ENCODE assay signal across 10 mouse cellular contexts in genomic region chr13:48807481-48808031, GRCm38 (mm10).
DNase-seq lines count a peak whose midpoint lies in the region; ATAC-seq lines count a peak whose summit lies in the region.
"Had no signal": no experiment of that assay in that cellular context is flagged by ENCODE, and none has a peak within 500 bp of the region (broad histone marks: within the 10 kb centered on the region; RNA-seq: fewer than 3 reads in every experiment).

No protein-coding gene starts in this region.

- H3K36me3 ChIP-seq in midbrain, embryonic 10.5 days: peaks cover 99% of the 10 kb centered on the region
- peaks cover 23% of the 10 kb centered on the region for H3K36me3 ChIP-seq in midbrain, embryonic 11.5 days (ENCODE audit: control insufficient read depth, insufficient read depth, low read length)
- H3K36me3 ChIP-seq in forebrain, embryonic 13.5 days (ENCODE audit: poor library complexity, severe bottlenecking): peaks cover 87% of the 10 kb centered on the region
- H3K36me3 ChIP-seq in hindbrain, embryonic 10.5 days: peaks cover 99% of the 10 kb centered on the region

- peaks cover 15% of the 10 kb centered on the region for H3K4me1 ChIP-seq in midbrain, embryonic 10.5 days
- no peaks in the 10 kb centered on the region for H3K4me1 ChIP-seq in midbrain, embryonic 11.5 days (ENCODE audit: control insufficient read depth, insufficient read depth, low read length)
- H3K4me1 ChIP-seq in forebrain, embryonic 13.5 days: no peaks in the 10 kb centered on the region
- H3K4me1 ChIP-seq in hindbrain, embryonic 10.5 days (replicated peaks): 0 out of 2 replicates have a peak, but pooled peaks cover 6% of the 10 kb centered on the region
- H3K4me1 ChIP-seq: embryonic facial prominence, embryonic 12.5 days; megakaryocyte, embryonic 14.5 days had no signal

- H3K9me3 ChIP-seq in midbrain, embryonic 10.5 days (replicated peaks): no peaks in the 10 kb centered on the region
- H3K9me3 ChIP-seq in midbrain, embryonic 11.5 days (ENCODE audit: control insufficient read depth, low read length): no peaks in the 10 kb centered on the region
- no peaks in the 10 kb centered on the region for H3K9me3 ChIP-seq in forebrain, embryonic 13.5 days (replicated peaks)
- no peaks in the 10 kb centered on the region for H3K9me3 ChIP-seq in hindbrain, embryonic 10.5 days
- H3K9me3 ChIP-seq: embryonic facial prominence, embryonic 12.5 days; megakaryocyte, embryonic 14.5 days had no signal

- no peak overlapping the region for H3K4me2 ChIP-seq in midbrain, embryonic 11.5 days
- no peak overlapping the region for H3K4me2 ChIP-seq in forebrain, embryonic 13.5 days
- H3K4me2 ChIP-seq: embryonic facial prominence, embryonic 12.5 days had no signal

- no peak overlapping the region for H3K4me3 ChIP-seq in midbrain, embryonic 10.5 days
- no peak overlapping the region for H3K4me3 ChIP-seq in midbrain, embryonic 11.5 days (ENCODE audit: low read depth, low read length)
- H3K4me3 ChIP-seq in forebrain, embryonic 13.5 days: no peak overlapping the region
- no peak overlapping the region for H3K4me3 ChIP-seq in hindbrain, embryonic 10.5 days
- H3K4me3 ChIP-seq: embryonic facial prominence, embryonic 12.5 days; megakaryocyte, embryonic 14.5 days had no signal

- peak; percentile 44 for DNase-seq in midbrain, embryonic 10.5 days (ENCODE audit: low spot score)
- no peak for DNase-seq in midbrain, embryonic 11.5 days (ENCODE audit: low spot score, missing footprints)
- peak; percentile 34 for DNase-seq in c-Kit-positive CD71-negative TER-119-negative erythroid progenitor cells, embryonic 14.5 days (ENCODE audit: low read depth)
- peak; percentile 64 for DNase-seq in hindbrain, embryonic 10.5 days (ENCODE audit: low spot score)
- DNase-seq in left cerebral cortex, adult 8-10 months (ENCODE audit: low spot score in 2 of 2): peak; percentile 43 to 54
- peak; percentile 63 for DNase-seq in neural tube, embryonic 10.5 days (ENCODE audit: extremely low spot score, low spot score)
- DNase-seq in thymus, postnatal 10 days (ENCODE audit: low spot score in 2 of 2): peak; percentile 20 to 59

- ATAC-seq in midbrain, embryonic 11.5 days (ENCODE audit: low FRiP score): no peak
- ATAC-seq in forebrain, embryonic 13.5 days: 0 out of 2 replicates have a peak, but pooled peaks have one; percentile 28

- no peak overlapping the region for H3K27ac ChIP-seq in midbrain, embryonic 10.5 days (replicated peaks)
- no peak overlapping the region for H3K27ac ChIP-seq in midbrain, embryonic 11.5 days (ENCODE audit: low read depth, low read length)
- H3K27ac ChIP-seq in forebrain, embryonic 13.5 days: no peak overlapping the region
- no peak overlapping the region for H3K27ac ChIP-seq in hindbrain, embryonic 10.5 days
- H3K27ac ChIP-seq: embryonic facial prominence, embryonic 12.5 days had no signal

- 77% methylated on average over 5 of the region's 5 CpGs for WGBS in midbrain, embryonic 10.5 days
- 70% methylated on average over 5 of the region's 5 CpGs for WGBS in midbrain, embryonic 11.5 days
- WGBS in forebrain, embryonic 13.5 days: 69% methylated on average over 5 of the region's 5 CpGs
- WGBS in hindbrain, embryonic 10.5 days: 71% methylated on average over 5 of the region's 5 CpGs

- H3K9ac ChIP-seq in midbrain, embryonic 11.5 days (ENCODE audit: low read length): no peak overlapping the region
- H3K9ac ChIP-seq in forebrain, embryonic 13.5 days: no peak overlapping the region
- H3K9ac ChIP-seq: embryonic facial prominence, embryonic 12.5 days had no signal

- H3K27me3 ChIP-seq in midbrain, embryonic 10.5 days (ENCODE audit: low read depth, poor library complexity, severe bottlenecking): no peaks in the 10 kb centered on the region
- H3K27me3 ChIP-seq in midbrain, embryonic 11.5 days (ENCODE audit: control insufficient read depth, insufficient read depth, low read length): no peaks in the 10 kb centered on the region
- no peaks in the 10 kb centered on the region for H3K27me3 ChIP-seq in forebrain, embryonic 13.5 days
- H3K27me3 ChIP-seq in hindbrain, embryonic 10.5 days (ENCODE audit: insufficient read depth, poor library complexity, severe bottlenecking): no peaks in the 10 kb centered on the region
- H3K27me3 ChIP-seq: embryonic facial prominence, embryonic 12.5 days; megakaryocyte, embryonic 14.5 days had no signal
